Mouse (Mus musculus): ENCODE measurements around the gene Hikeshi. TPM values are rescaled to one million over a fixed set of nuclear protein-coding genes. Genes with fewer than 3 reads are reported as not detected.

Hikeshi gene
- polyA plus RNA-seq, 1 experiment from 2014 or later: 48.2 TPM

GRCm38 (mm10) chr7:89923441-89924180 is 17.4 kb downstream of the Hikeshi start:
- no peak overlapping the region for H3K4me3 ChIP-seq (ENCODE audit: low read depth, low read length)
- no peak overlapping the region for H3K4me2 ChIP-seq (ENCODE audit: low read depth, low read length)
- peaks cover 6% of the 10 kb centered on the region for H3K36me3 ChIP-seq (ENCODE audit: control insufficient read depth, insufficient read depth)
- no peak overlapping the region for H3K27ac ChIP-seq (ENCODE audit: low read length)
- no peaks in the 10 kb centered on the region for H3K9me3 ChIP-seq (replicated peaks; ENCODE audit: control insufficient read depth, low read length)
- H3K9ac ChIP-seq (ENCODE audit: low read depth, low read length): no peak overlapping the region
- H3K4me1 ChIP-seq (ENCODE audit: control insufficient read depth, low read depth, low read length): no peaks in the 10 kb centered on the region
- WGBS (ENCODE audit: insufficient replicate concordance): 89% methylated on average over 15 of the region's 15 CpGs
- no peak for ATAC-seq (ENCODE audit: low read depth)
- no peaks in the 10 kb centered on the region for H3K27me3 ChIP-seq (ENCODE audit: control insufficient read depth, insufficient read depth, low read depth, low read length)

- WGBS (ENCODE audit: insufficient replicate concordance): 87% methylated on average over 4 of the region's 4 CpGs
- no peak overlapping the region for H3K4me2 ChIP-seq (ENCODE audit: low read depth, low read length)
- no peak overlapping the region for H3K27ac ChIP-seq (ENCODE audit: low read length)
- no peaks in the 10 kb centered on the region for H3K9me3 ChIP-seq (replicated peaks; ENCODE audit: control insufficient read depth, low read length)
- H3K27me3 ChIP-seq (ENCODE audit: control insufficient read depth, insufficient read depth, low read depth, low read length): no peaks in the 10 kb centered on the region
- ATAC-seq (ENCODE audit: low read depth): no peak
- H3K36me3 ChIP-seq (ENCODE audit: control insufficient read depth, insufficient read depth): peaks cover 2% of the 10 kb centered on the region
- H3K4me1 ChIP-seq (ENCODE audit: control insufficient read depth, low read depth, low read length): no peaks in the 10 kb centered on the region
- no peak overlapping the region for H3K9ac ChIP-seq (ENCODE audit: low read depth, low read length)
- no peak overlapping the region for H3K4me3 ChIP-seq (ENCODE audit: low read depth, low read length)
These were observed 23.2 kb downstream of the Hikeshi start for GRCm38 (mm10) chr7:89917776-89918175.

GRCm38 (mm10) chr7:89916711-89917110 is 24.3 kb downstream of the Hikeshi start:
- H3K4me3 ChIP-seq (ENCODE audit: low read depth, low read length): no peak overlapping the region
- H3K27me3 ChIP-seq (ENCODE audit: control insufficient read depth, insufficient read depth, low read depth, low read length): no peaks in the 10 kb centered on the region
- peaks cover 2% of the 10 kb centered on the region for H3K36me3 ChIP-seq (ENCODE audit: control insufficient read depth, insufficient read depth)
- H3K9me3 ChIP-seq (replicated peaks; ENCODE audit: control insufficient read depth, low read length): no peaks in the 10 kb centered on the region
- no peak overlapping the region for H3K27ac ChIP-seq (ENCODE audit: low read length)
- H3K9ac ChIP-seq (ENCODE audit: low read depth, low read length): no peak overlapping the region
- H3K4me1 ChIP-seq (ENCODE audit: control insufficient read depth, low read depth, low read length): no peaks in the 10 kb centered on the region
- WGBS (ENCODE audit: insufficient replicate concordance): 86% methylated on average over 5 of the region's 5 CpGs
- no peak overlapping the region for H3K4me2 ChIP-seq (ENCODE audit: low read depth, low read length)
- no peak for ATAC-seq (ENCODE audit: low read depth)

- Histone ChIP-seq H3K27ac (ENCODE audit: low read length) (no peak overlapping the region), H3K9ac (ENCODE audit: low read depth, low read length) (no peak overlapping the region), H3K4me1 (ENCODE audit: control insufficient read depth, low read depth, low read length) (no peaks in the 10 kb centered on the region), H3K4me2 (ENCODE audit: low read depth, low read length) (no peak overlapping the region), H3K9me3 (replicated peaks; ENCODE audit: control insufficient read depth, low read length) (no peaks in the 10 kb centered on the region), H3K36me3 (ENCODE audit: control insufficient read depth, insufficient read depth) (no peaks in the 10 kb centered on the region), H3K4me3 (ENCODE audit: low read depth, low read length) (no peak overlapping the region), H3K27me3 (ENCODE audit: control insufficient read depth, insufficient read depth, low read depth, low read length) (no peaks in the 10 kb centered on the region)
- WGBS (ENCODE audit: insufficient replicate concordance): 68% methylated on average over 3 of the region's 3 CpGs
- peak; percentile 27; the same call in 1 of the 2 replicates for ATAC-seq (ENCODE audit: low read depth)
These were observed 27.4 kb downstream of the Hikeshi start for GRCm38 (mm10) chr7:89913432-89914158.

GRCm38 (mm10) chr7:89912356-89912755 is 28.6 kb downstream of the Hikeshi start:
- H3K36me3 ChIP-seq (ENCODE audit: control insufficient read depth, insufficient read depth): no peaks in the 10 kb centered on the region
- ATAC-seq (ENCODE audit: low read depth): no peak
- no peaks in the 10 kb centered on the region for H3K4me1 ChIP-seq (ENCODE audit: control insufficient read depth, low read depth, low read length)
- H3K4me2 ChIP-seq (ENCODE audit: low read depth, low read length): no peak overlapping the region
- H3K9me3 ChIP-seq (replicated peaks; ENCODE audit: control insufficient read depth, low read length): no peaks in the 10 kb centered on the region
- H3K27me3 ChIP-seq (ENCODE audit: control insufficient read depth, insufficient read depth, low read depth, low read length): no peaks in the 10 kb centered on the region
- H3K4me3 ChIP-seq (ENCODE audit: low read depth, low read length): no peak overlapping the region
- H3K27ac ChIP-seq (ENCODE audit: low read length): no peak overlapping the region
- no peak overlapping the region for H3K9ac ChIP-seq (ENCODE audit: low read depth, low read length)
- WGBS (ENCODE audit: insufficient replicate concordance): 72% methylated on average over 3 of the region's 3 CpGs

- Histone ChIP-seq H3K4me3 (ENCODE audit: low read depth, low read length) (no peak overlapping the region), H3K4me2 (ENCODE audit: low read depth, low read length) (no peak overlapping the region), H3K4me1 (ENCODE audit: control insufficient read depth, low read depth, low read length) (no peaks in the 10 kb centered on the region), H3K27ac (ENCODE audit: low read length) (no peak overlapping the region), H3K9me3 (replicated peaks; ENCODE audit: control insufficient read depth, low read length) (no peaks in the 10 kb centered on the region), H3K36me3 (ENCODE audit: control insufficient read depth, insufficient read depth) (no peaks in the 10 kb centered on the region), H3K9ac (ENCODE audit: low read depth, low read length) (no peak overlapping the region), H3K27me3 (ENCODE audit: control insufficient read depth, insufficient read depth, low read depth, low read length) (no peaks in the 10 kb centered on the region)
- 60% methylated on average over 4 of the region's 4 CpGs for WGBS (ENCODE audit: insufficient replicate concordance)
- no peak for ATAC-seq (ENCODE audit: low read depth)
These were observed 31.3 kb downstream of the Hikeshi start for GRCm38 (mm10) chr7:89909711-89910110.

GRCm38 (mm10) chr7:89908899-89909621 is 31.9 kb downstream of the Hikeshi start:
- Histone ChIP-seq H3K9ac (ENCODE audit: low read depth, low read length) (no peak overlapping the region), H3K4me2 (ENCODE audit: low read depth, low read length) (no peak overlapping the region), H3K27ac (ENCODE audit: low read length) (no peak overlapping the region), H3K27me3 (ENCODE audit: control insufficient read depth, insufficient read depth, low read depth, low read length) (no peaks in the 10 kb centered on the region), H3K36me3 (ENCODE audit: control insufficient read depth, insufficient read depth) (no peaks in the 10 kb centered on the region), H3K9me3 (replicated peaks; ENCODE audit: control insufficient read depth, low read length) (no peaks in the 10 kb centered on the region), H3K4me3 (ENCODE audit: low read depth, low read length) (no peak overlapping the region), H3K4me1 (ENCODE audit: control insufficient read depth, low read depth, low read length) (no peaks in the 10 kb centered on the region)
- no peak for ATAC-seq (ENCODE audit: low read depth)
- 71% methylated on average over 20 of the region's 20 CpGs for WGBS (ENCODE audit: insufficient replicate concordance)

GRCm38 (mm10) chr7:89908421-89908820 is 32.6 kb downstream of the Hikeshi start:
- no peaks in the 10 kb centered on the region for H3K4me1 ChIP-seq (ENCODE audit: control insufficient read depth, low read depth, low read length)
- H3K36me3 ChIP-seq (ENCODE audit: control insufficient read depth, insufficient read depth): no peaks in the 10 kb centered on the region
- no peaks in the 10 kb centered on the region for H3K9me3 ChIP-seq (replicated peaks; ENCODE audit: control insufficient read depth, low read length)
- H3K27me3 ChIP-seq (ENCODE audit: control insufficient read depth, insufficient read depth, low read depth, low read length): no peaks in the 10 kb centered on the region
- no peak overlapping the region for H3K4me2 ChIP-seq (ENCODE audit: low read depth, low read length)
- no peak for ATAC-seq (ENCODE audit: low read depth)
- 51% methylated on average over 7 of the region's 7 CpGs for WGBS (ENCODE audit: insufficient replicate concordance)
- no peak overlapping the region for H3K4me3 ChIP-seq (ENCODE audit: low read depth, low read length)
- no peak overlapping the region for H3K9ac ChIP-seq (ENCODE audit: low read depth, low read length)
- no peak overlapping the region for H3K27ac ChIP-seq (ENCODE audit: low read length)

- Histone ChIP-seq H3K4me3 (ENCODE audit: low read depth, low read length) (no peak overlapping the region), H3K4me1 (ENCODE audit: control insufficient read depth, low read depth, low read length) (no peaks in the 10 kb centered on the region), H3K27ac (ENCODE audit: low read length) (no peak overlapping the region), H3K4me2 (ENCODE audit: low read depth, low read length) (no peak overlapping the region), H3K36me3 (ENCODE audit: control insufficient read depth, insufficient read depth) (no peaks in the 10 kb centered on the region), H3K9ac (ENCODE audit: low read depth, low read length) (no peak overlapping the region), H3K27me3 (ENCODE audit: control insufficient read depth, insufficient read depth, low read depth, low read length) (no peaks in the 10 kb centered on the region), H3K9me3 (replicated peaks; ENCODE audit: control insufficient read depth, low read length) (no peaks in the 10 kb centered on the region)
- ATAC-seq (ENCODE audit: low read depth): no peak
- WGBS (ENCODE audit: insufficient replicate concordance): 18% methylated on average over 8 of the region's 8 CpGs
These were observed 33.1 kb downstream of the Hikeshi start for GRCm38 (mm10) chr7:89907950-89908349.
